Mouse (Mus musculus): ENCODE measurements around the gene B4galnt2.

B4galnt2 gene

GRCm38 (mm10) chr11:95840694-95841497 lies 73.8 kb downstream of the B4galnt2 start:
- DNase-seq (ENCODE audit: low spot score in 2 of 2), result no peak

GRCm38 (mm10) chr11:95838999-95839868 lies 75.5 kb downstream of the B4galnt2 start:
- DNase-seq (ENCODE audit: low spot score in 2 of 2), result no peak

- DNase-seq (ENCODE audit: low spot score in 2 of 2), result no peak
These were observed 76.1 kb downstream of the B4galnt2 start for GRCm38 (mm10) chr11:95838598-95838997.

- peak in 1 of 2 experiments; percentile 54 for DNase-seq (ENCODE audit: low spot score in 2 of 2)
These were observed 77.6 kb downstream of the B4galnt2 start, which contains the start of gene Gngt2 for GRCm38 (mm10) chr11:95837059-95837458. Gngt2 (plus strand) TSS chr11:95837216.

GRCm38 (mm10) chr11:95836433-95836832 lies 78.3 kb downstream of the B4galnt2 start:
- no peak for DNase-seq (ENCODE audit: low spot score in 2 of 2)

GRCm38 (mm10) chr11:95835832-95836231 lies 78.9 kb downstream of the B4galnt2 start:
- no peak for DNase-seq (ENCODE audit: low spot score in 2 of 2)

GRCm38 (mm10) chr11:95834742-95835710 lies 79.7 kb downstream of the B4galnt2 start:
- no peak for DNase-seq (ENCODE audit: low spot score in 2 of 2)

- no peak for DNase-seq (ENCODE audit: low spot score in 2 of 2)
These were observed 80.5 kb downstream of the B4galnt2 start for GRCm38 (mm10) chr11:95834143-95834667.

- no peak for DNase-seq (ENCODE audit: low spot score in 2 of 2)
These were observed 81.0 kb downstream of the B4galnt2 start for GRCm38 (mm10) chr11:95833631-95834142.

- no peak for DNase-seq (ENCODE audit: low spot score in 2 of 2)
These were observed 81.6 kb downstream of the B4galnt2 start for GRCm38 (mm10) chr11:95833006-95833570.

GRCm38 (mm10) chr11:95832129-95833005 lies 82.3 kb downstream of the B4galnt2 start:
- DNase-seq (ENCODE audit: low spot score in 2 of 2), result no peak

GRCm38 (mm10) chr11:95831641-95832040 lies 83.0 kb downstream of the B4galnt2 start:
- DNase-seq (ENCODE audit: low spot score in 2 of 2), result no peak

- no peak for DNase-seq (ENCODE audit: low spot score in 2 of 2)
These were observed 83.4 kb downstream of the B4galnt2 start for GRCm38 (mm10) chr11:95831276-95831619.

- DNase-seq (ENCODE audit: low spot score in 2 of 2), result no peak
These were observed 84.0 kb downstream of the B4galnt2 start for GRCm38 (mm10) chr11:95830411-95831275.

GRCm38 (mm10) chr11:95829526-95830050 lies 85.1 kb downstream of the B4galnt2 start:
- no peak for DNase-seq (ENCODE audit: low spot score in 2 of 2)

GRCm38 (mm10) chr11:95828181-95828964 lies 86.3 kb downstream of the B4galnt2 start:
- DNase-seq (ENCODE audit: low spot score in 2 of 2), result no peak

- peak in 1 of 2 experiments; percentile 45 for DNase-seq (ENCODE audit: low spot score in 2 of 2)
These were observed 87.1 kb downstream of the B4galnt2 start for GRCm38 (mm10) chr11:95827464-95828085.
